Mouse (Mus musculus) embryonic facial prominence, embryonic 11.5 days (tissue): ENCODE measurements around the gene Sorbs2. TPM values are rescaled to one million over a fixed set of nuclear protein-coding genes. Genes with fewer than 3 reads are reported as not detected.
"Not testable (repeated sequence)": the region's sequence is repeated elsewhere in the genome, so short reads cannot be mapped to it uniquely, and the experiment has no call there.

Source experiments
- ATAC-seq: fragments of 200-750 bp; cut with Nextera tagmentation; replicated peaks from 2 replicates; pipeline ENCODE4 v1.8.0; 2017; ENCODE audit warnings: low read depth; ENCODE audit not compliant: insufficient number of reproducible peaks, low FRiP score, low TSS enrichment
- DNase-seq: peaks from one replicate; pipeline ENCODE4 v3.0.0-alpha.2; 2015; ENCODE audit warnings: low spot score
- H3K27ac ChIP-seq: fragments of 300-500 bp; sonication (generic); replicated peaks from 2 replicates; pipeline ENCODE4 v1.5.1; 2014; ENCODE audit warnings: mild to moderate bottlenecking, low read depth, low read length, control low read depth
- H3K27me3 ChIP-seq: fragments of 300-500 bp; sonication (generic); 2 replicates; pipeline ENCODE4 v1.6.1; 2014; ENCODE audit warnings: mild to moderate bottlenecking, low read length, moderate library complexity, mixed read lengths; ENCODE audit not compliant: control insufficient read depth, insufficient read depth
- H3K36me3 ChIP-seq: fragments of 300-500 bp; sonication (generic); replicated peaks from 2 replicates; pipeline ENCODE4 v1.6.1; 2014; ENCODE audit warnings: low read depth, mild to moderate bottlenecking, low read length, moderate library complexity, mixed read lengths; ENCODE audit not compliant: control insufficient read depth, insufficient read depth
- H3K4me1 ChIP-seq: fragments of 300-500 bp; sonication (generic); 2 replicates; pipeline ENCODE4 v1.6.1; 2014; ENCODE audit warnings: low read length, mixed read lengths; ENCODE audit not compliant: control insufficient read depth, insufficient read depth
- H3K4me2 ChIP-seq: fragments of 300-500 bp; sonication (generic); 2 replicates; pipeline ENCODE4 v1.6.1; 2014; ENCODE audit warnings: low read depth, mild to moderate bottlenecking, control low read depth, low read length, moderate library complexity
- H3K4me3 ChIP-seq: fragments of 300-500 bp; sonication (generic); 2 replicates; pipeline ENCODE4 v1.5.1; 2014; ENCODE audit warnings: low read depth, low read length, control low read depth
- H3K9ac ChIP-seq: fragments of 300-500 bp; sonication (generic); replicated peaks from 2 replicates; pipeline ENCODE4 v1.6.1; 2014; ENCODE audit warnings: mild to moderate bottlenecking, control low read depth, low read length
- H3K9me3 ChIP-seq: fragments of 300-500 bp; sonication (generic); replicated peaks from 2 replicates; pipeline ENCODE4 v1.6.1; 2016; ENCODE audit warnings: mild to moderate bottlenecking, low read length, inconsistent platforms, mixed read lengths; ENCODE audit not compliant: control insufficient read depth
- WGBS: fragments of 180-500 bp; shearing (Covaris S2); extraction: QIAGEN DNeasy Blood & Tissue Kit; methylation state at CpG from one replicate; pipeline ENCODE4 v1.1.7; 2014; 5-methylcytosine and 5-hydroxymethylcytosine counted together
- polyA plus RNA-seq: library from polyadenylated mRNA; unstranded; fragments of >200 nt; fragmentation: Nextera tagmentation; extraction: Ambion mirVana; gene quantifications from 2 replicates; pipeline ENCODE4 v1.2.1, GENCODE M21; 2014

Sorbs2 gene
- polyA plus RNA-seq, 1 experiment from 2014 or later, result 26.6 TPM

GRCm38 (mm10) chr8:45844097-45844885 is 336.7 kb downstream of the Sorbs2 start:
- no peaks in the 10 kb centered on the region for H3K27me3 ChIP-seq
- H3K4me3 ChIP-seq, result no peak overlapping the region
- H3K9me3 ChIP-seq, result no peaks in the 10 kb centered on the region
- no peak for ATAC-seq
- H3K4me2 ChIP-seq, result no peak overlapping the region
- no peak overlapping the region for H3K9ac ChIP-seq
- WGBS, result 67% methylated on average over 6 of the region's 6 CpGs
- no peaks in the 10 kb centered on the region for H3K36me3 ChIP-seq
- no peak overlapping the region for H3K27ac ChIP-seq
- no peaks in the 10 kb centered on the region for H3K4me1 ChIP-seq
- DNase-seq, result no peak

GRCm38 (mm10) chr8:45844911-45845481 is 337.4 kb downstream of the Sorbs2 start:
- DNase-seq (peak; percentile 9), ATAC-seq (no peak)
- H3K9ac ChIP-seq, result no peak overlapping the region
- no peak overlapping the region for H3K4me2 ChIP-seq
- no peak overlapping the region for H3K4me3 ChIP-seq
- no peaks in the 10 kb centered on the region for H3K9me3 ChIP-seq
- WGBS, result 70% methylated on average over 14 of the region's 14 CpGs
- no peak overlapping the region for H3K27ac ChIP-seq
- no peaks in the 10 kb centered on the region for H3K4me1 ChIP-seq
- H3K27me3 ChIP-seq, result no peaks in the 10 kb centered on the region
- H3K36me3 ChIP-seq, result no peaks in the 10 kb centered on the region

DNA sequence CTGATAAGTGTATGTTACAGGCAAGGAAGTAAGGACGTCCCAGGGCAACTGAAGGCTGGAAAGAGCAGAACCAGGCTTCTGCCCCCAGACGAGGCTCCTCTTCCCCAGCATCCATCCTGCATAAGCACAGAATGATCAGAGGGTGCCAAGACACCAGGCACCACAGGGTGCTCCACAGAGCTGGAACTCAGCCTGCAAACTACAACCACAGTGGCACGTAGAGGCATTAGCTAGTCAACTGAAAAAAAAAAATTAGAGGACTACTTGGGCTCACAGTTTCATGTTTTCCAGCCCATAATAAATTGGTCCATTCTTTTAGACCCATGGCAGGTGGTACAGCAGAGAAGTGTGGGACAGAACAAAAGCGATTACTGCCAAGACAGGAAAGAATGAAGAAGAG is 338.3 kb downstream of the Sorbs2 start:
- no peaks in the 10 kb centered on the region for H3K4me1 ChIP-seq
- no peak overlapping the region for H3K4me2 ChIP-seq
- DNase-seq (no peak), ATAC-seq (no peak)
- no peak overlapping the region for H3K9ac ChIP-seq
- H3K4me3 ChIP-seq, result no peak overlapping the region
- no peaks in the 10 kb centered on the region for H3K27me3 ChIP-seq
- no peak overlapping the region for H3K27ac ChIP-seq
- no peaks in the 10 kb centered on the region for H3K9me3 ChIP-seq
- no peaks in the 10 kb centered on the region for H3K36me3 ChIP-seq
- WGBS, result 75% methylated on average over 4 of the region's 4 CpGs

GRCm38 (mm10) chr8:45855118-45855517 is 347.5 kb downstream of the Sorbs2 start:
- no peak overlapping the region for H3K27ac ChIP-seq
- no peak overlapping the region for H3K4me2 ChIP-seq
- no peak overlapping the region for H3K4me3 ChIP-seq
- no peaks in the 10 kb centered on the region for H3K9me3 ChIP-seq
- WGBS, result 89% methylated on average over 4 of the region's 4 CpGs
- no peaks in the 10 kb centered on the region for H3K36me3 ChIP-seq
- H3K9ac ChIP-seq, result no peak overlapping the region
- no peak for DNase-seq
- ATAC-seq, result no peak
- H3K27me3 ChIP-seq, result no peaks in the 10 kb centered on the region
- H3K4me1 ChIP-seq, result no peaks in the 10 kb centered on the region

DNA sequence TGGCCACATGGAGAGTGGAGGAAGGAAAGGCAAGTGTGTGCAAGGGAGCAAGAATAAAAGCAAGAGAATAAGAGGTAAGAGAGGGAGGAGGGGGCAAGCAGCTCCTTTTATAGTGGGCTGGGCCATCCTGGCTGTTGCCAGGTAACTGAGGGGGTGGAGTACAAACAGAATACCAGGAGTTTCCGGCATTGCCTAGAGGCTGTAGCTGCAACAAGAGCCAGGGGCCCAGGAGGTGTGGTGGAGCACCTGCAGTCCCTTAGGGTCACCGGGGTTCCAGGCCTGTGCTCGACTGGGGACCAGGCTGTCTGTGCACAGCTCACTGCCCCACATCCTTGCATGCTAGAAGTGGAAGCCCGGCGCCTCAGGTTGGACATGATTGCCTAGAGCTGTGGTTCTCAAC is 350.1 kb downstream of the Sorbs2 start:
- no peaks in the 10 kb centered on the region for H3K36me3 ChIP-seq
- H3K9me3 ChIP-seq, result no peaks in the 10 kb centered on the region
- H3K27me3 ChIP-seq, result no peaks in the 10 kb centered on the region
- H3K27ac ChIP-seq, result no peak overlapping the region
- H3K4me3 ChIP-seq, result no peak overlapping the region
- peak; percentile 67; the same call in 1 of the 2 replicates for ATAC-seq
- H3K4me2 ChIP-seq, result no peak overlapping the region
- 32% methylated on average over 5 of the region's 5 CpGs for WGBS
- H3K9ac ChIP-seq, result no peak overlapping the region
- peak; percentile 48 for DNase-seq
- no peaks in the 10 kb centered on the region for H3K4me1 ChIP-seq

DNA sequence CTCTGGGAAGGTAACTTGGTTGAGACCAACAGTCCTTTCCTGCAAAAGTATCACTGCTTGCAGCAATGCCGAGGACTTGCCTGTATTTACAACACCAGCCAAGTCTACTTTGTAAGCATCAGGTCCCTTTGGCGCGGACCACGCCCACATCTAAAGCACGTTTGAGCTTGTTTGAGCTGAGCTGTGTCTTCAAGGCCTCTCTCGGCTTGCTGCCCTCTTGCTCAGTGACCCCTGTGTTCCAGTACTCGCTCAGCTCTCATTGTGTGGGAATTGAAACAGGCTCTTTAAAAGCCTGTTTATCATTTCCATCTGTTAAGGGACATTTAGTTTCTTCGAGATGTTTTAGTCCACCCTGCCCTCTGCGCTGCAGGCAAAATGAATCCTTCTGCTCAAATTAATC is 350.8 kb downstream of the Sorbs2 start:
- H3K4me3 ChIP-seq, result no peak overlapping the region
- no peaks in the 10 kb centered on the region for H3K4me1 ChIP-seq
- no peaks in the 10 kb centered on the region for H3K36me3 ChIP-seq
- DNase-seq (peak; percentile 72), ATAC-seq (0 out of 2 replicates have a peak, but pooled peaks have one; percentile 39)
- H3K4me2 ChIP-seq, result no peak overlapping the region
- no peak overlapping the region for H3K27ac ChIP-seq
- no peaks in the 10 kb centered on the region for H3K9me3 ChIP-seq
- no peak overlapping the region for H3K9ac ChIP-seq
- WGBS, result 27% methylated on average over 9 of the region's 9 CpGs
- no peaks in the 10 kb centered on the region for H3K27me3 ChIP-seq

DNA sequence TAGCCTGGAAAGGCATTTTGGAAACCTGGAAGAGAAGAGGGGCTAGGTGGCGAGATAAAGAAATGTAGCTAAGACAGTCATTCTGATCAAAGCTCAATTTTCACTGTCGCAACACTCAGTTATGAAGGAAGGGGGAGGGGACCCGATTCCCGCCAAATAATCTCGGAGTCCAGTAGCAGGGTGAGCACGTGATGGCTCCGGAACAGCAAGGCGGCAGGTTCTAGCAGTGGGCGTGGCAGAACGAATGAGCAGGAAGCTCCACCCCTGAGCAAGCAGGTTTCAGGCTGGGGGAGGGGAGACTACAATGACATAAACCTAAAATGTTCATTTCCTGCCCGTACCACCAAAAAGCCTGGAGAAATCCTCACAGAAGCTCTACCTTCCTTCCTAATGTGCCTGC is 364.0 kb downstream of the Sorbs2 start:
- not testable (repeated sequence) for H3K36me3 ChIP-seq, H3K4me3 ChIP-seq, H3K27ac ChIP-seq, DNase-seq, H3K4me1 ChIP-seq, H3K4me2 ChIP-seq, H3K9ac ChIP-seq, ATAC-seq, H3K27me3 ChIP-seq, H3K9me3 ChIP-seq
- 82% methylated on average over 11 of the region's 11 CpGs for WGBS

GRCm38 (mm10) chr8:45872077-45872476 is 364.5 kb downstream of the Sorbs2 start:
- DNase-seq (peak; percentile 43), ATAC-seq (0 out of 2 replicates have a peak, but pooled peaks have one; percentile 18)
- no peaks in the 10 kb centered on the region for H3K4me1 ChIP-seq
- H3K4me2 ChIP-seq, result no peak overlapping the region
- H3K9me3 ChIP-seq, result no peaks in the 10 kb centered on the region
- H3K9ac ChIP-seq, result no peak overlapping the region
- WGBS, result 59% methylated on average over 7 of the region's 7 CpGs
- H3K36me3 ChIP-seq, result no peaks in the 10 kb centered on the region
- H3K4me3 ChIP-seq, result no peak overlapping the region
- H3K27ac ChIP-seq, result no peak overlapping the region
- H3K27me3 ChIP-seq, result no peaks in the 10 kb centered on the region
